Mouse (Mus musculus) embryo, embryonic 10 days (tissue): Measurements from ENCODE around the gene Eif3a.

Source experiments
- DNase-seq: peaks from one replicate; pipeline ENCODE4 v3.0.0-alpha.2; 2015; ENCODE audit warnings: low spot score

Eif3a gene

DNA sequence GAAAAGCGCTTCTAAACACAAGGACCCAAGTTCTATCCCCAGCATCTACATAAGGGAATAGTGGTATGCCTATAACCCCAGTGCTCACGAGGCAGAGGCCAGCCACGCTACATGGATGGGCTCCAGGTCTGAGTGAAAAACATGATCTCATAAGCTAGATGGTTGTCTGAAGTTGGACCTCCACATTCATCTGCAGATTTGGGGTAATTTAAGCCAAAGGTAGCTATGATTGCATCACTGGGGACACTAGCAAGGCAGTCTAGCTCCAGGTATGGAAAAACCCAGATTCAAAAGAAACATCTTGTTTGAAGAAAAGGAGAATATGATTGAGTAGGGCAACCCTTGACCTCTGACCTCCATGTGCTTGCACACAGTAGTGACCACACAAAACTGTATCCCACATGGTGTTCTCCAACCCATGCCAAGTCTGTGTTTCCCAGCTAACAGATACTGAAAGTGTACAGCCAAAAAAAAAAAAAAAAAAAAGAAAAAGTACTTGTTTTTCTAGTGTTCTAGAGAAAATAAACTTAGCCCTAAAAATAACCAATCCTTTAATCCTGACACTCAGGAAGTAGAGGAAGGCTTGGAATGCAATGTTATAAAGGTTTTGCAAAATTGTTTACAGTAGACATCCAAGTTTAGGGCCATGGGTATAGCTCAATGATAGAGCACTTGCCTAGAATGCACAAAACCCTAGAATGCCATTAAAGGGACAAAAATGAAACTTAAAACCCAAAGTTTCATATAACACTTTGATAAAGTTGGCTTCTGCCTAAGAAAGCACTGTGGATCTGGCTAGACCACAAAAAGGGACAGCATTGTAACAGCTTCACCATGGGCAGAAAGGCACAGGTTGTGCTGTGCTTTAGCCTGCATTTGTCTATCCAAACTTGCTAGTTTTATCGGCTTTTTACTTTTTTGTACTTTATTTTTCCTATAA is 31.3 kb downstream of the Eif3a start:
- DNase-seq = peak; percentile 29

DNA sequence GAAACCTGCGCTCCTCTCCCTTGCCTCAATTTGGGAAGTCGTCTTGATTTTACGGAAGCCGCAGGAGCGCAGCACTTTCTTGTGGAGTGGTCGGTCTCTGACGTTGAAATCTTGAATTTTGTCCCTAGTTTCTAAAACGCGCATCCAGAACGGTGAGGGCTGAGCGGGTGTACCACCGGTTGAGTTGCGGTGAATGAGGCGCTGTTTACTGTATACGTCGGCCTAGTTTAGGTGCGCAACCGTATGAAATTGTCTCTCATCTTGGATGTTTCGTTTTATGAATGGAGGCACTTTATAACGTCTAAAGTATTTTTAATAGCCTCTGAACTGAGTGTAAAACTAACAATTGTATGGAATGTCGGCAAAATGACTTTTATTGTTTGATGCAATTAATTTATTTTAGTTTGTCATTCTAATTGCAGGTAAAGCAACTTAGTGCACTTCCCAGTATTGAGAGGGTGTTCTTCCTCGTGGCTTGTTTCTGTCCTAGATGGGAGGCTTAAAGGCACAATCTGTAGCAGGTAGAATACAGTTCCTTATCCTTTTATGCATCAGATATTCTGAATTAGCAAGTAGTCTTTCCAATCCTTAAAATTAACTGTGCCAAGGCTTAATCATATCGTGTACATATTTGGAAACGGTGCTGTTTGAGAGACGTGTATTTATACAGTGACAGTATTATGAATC is 33.2 kb downstream of the Eif3a start:
- no peak for DNase-seq

DNA sequence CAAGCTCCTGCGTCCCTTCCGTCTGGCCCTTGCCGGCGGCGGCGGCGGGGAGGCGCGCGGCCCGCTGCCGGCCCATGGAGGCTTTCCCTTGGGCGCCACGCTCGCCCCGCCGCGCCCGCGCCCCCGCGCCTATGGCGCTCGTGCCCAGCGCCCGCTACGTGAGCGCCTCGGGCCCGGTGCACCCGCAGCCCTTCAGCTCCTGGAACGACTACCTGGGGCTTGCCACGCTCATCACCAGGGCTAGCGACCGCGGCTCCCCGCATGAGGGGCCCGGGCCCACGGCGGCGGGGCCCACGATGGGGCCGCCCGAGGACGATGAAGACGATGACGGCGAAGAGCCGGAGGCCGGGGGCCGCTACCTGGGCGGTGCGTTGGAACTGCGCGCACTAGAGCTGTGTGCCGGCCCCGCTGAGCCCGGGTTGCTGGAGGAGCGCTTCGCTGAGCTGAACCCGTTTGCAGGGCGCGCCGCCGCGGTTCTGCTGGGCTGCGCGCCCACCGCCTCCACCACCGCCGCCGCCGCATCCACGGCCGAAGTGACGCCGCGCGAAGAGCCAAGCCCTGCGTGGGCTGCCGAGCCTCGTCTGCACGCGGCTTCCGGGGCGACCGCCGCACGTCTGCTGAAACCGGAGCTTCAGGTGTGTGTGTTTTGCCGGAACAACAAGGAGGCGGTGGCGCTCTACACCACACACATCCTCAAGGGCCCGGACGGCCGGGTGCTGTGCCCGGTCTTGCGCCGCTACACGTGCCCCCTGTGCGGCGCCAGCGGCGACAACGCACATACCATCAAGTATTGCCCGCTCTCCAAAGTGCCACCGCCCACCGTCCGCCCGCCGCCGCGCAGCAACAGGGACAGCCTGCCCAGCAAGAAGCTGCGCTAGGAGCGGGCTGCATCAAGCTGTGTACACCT is 34.0 kb downstream of the Eif3a start:
- peak; percentile 61 for DNase-seq

DNA sequence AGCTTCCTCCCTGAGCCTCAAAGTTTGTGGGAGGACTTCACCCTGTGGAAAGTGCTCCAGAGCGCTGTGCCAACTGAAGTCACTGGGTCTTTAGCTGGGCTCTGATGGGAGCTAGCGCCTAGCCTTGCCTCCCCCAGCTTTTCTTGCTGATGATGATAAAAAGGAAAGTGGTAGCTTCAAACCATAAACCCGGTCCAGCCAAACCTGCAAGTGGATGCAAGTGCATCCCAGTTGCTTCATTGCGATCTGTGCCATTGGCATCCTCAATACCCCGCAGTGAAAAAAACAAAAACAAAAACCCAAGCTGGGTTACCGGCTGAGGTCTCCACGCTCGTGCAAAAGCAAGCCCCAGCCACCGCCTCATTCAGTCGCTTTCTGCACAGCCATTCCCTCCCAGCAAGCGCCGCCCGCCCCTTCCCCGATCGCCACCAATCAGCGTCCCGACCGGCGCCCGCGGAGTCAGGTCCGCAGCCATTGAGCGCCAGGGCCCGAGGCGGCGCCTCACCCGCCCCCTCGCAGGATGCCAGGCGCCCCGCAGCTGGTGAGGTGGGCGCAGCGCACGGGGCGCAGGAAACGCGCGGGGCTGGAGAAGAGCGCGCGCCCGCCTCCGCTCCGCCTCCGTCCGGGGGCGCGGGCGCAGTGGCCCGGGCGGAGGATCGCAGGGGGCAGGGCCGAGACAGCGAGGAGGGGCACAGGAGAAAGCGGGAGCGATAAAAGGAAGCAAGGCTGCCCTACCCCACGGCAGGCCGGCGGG is 34.8 kb downstream of the Eif3a start, which contains the start of gene Nanos1:
TSS of gene Nanos1 (plus strand) at position 550 of the 754 bp plus-strand sequence.
- peak; percentile 92 for DNase-seq

DNA sequence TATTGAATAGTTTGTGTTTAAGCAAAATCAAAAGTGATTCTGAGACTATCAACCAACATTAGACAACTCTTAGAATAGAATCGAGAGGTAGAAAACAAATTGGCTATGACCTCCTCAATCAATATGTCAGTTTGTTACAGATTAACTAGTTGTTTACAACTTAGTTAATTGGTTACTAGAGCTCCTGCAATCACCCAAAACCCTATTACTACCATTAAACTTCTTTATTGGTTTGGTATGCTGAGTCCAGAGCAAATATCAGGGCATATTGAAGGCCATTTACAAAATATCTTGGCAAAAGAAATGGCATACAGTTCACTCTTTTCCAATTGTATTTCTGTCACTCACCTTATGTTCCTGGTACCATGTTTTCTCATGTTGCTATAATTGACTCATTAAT is 42.7 kb downstream of the Eif3a start:
- no peak for DNase-seq

DNA sequence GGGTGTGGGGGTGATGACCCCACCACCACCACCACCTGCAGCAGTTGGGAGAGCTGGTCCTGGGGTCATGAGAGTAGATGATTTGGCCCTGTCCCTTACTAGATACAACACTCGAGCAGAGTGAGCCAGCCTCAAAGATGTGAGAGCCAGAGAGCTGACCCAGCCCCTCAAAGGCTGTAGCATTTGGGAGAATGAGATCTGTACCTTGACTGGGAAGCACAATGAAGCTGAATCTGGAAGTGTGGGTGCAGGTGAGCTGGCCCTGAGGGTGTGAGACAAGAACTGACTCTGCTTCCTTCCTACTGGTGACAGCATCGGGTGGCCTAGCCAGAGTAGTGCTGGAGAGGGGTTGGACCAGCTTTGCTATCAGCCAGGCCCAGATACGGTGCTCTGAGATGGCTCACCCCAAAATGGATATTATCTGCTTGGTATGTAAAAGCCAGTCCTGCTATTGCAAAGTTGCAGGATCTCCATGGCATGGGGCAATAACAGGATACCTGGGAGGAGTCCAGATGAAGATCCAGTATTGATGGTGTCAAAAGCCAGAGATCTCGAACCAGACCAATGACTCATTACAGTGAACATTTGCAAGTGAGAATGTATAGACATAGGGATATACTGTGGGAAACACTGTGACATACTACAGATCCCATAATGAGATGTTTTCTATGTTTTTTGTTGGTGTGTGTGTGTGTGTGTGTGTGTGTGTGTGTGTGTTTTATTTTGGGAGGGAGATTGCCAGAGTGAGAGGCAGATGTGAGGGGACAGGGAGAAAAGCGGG is 46.5 kb downstream of the Eif3a start:
- no peak for DNase-seq

DNA sequence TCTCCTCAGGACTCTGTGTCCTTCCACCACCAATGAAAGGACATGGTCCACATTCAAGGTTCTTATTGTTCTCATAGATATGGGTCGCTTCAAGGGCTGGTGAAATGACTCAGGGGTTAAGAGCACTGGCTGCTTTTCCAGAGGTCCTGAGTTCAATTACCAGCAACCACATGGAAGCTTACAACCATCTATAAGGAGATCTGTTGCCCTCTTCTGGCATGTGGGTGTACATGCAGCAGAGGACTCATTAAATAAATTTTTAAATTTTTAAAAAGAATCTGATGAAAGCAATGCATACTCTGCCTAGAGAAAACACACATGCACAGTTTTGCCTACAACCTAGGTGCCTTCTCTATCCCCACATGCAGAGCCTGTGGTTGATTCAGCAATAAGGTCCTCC is 49.9 kb downstream of the Eif3a start:
- no peak for DNase-seq

DNA sequence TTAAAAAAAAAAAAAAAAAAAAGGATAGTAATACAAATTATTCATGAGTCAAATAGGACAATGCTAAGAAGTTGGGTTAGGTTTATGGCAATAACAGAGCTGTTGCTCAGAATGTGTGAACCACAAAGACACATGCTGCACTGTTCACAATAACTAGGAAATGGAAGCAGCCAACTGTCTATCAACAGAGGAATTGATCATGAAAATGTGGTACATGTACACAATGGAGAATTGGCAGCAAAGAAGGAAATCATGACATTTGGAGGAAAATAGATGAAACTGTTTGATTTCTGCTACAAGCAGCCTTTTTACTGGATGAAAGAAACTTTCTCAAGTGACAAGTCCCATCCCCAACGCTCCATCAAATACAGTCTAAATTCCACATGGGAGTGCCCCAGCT is 58.5 kb downstream of the Eif3a start:
- no peak for DNase-seq

DNA sequence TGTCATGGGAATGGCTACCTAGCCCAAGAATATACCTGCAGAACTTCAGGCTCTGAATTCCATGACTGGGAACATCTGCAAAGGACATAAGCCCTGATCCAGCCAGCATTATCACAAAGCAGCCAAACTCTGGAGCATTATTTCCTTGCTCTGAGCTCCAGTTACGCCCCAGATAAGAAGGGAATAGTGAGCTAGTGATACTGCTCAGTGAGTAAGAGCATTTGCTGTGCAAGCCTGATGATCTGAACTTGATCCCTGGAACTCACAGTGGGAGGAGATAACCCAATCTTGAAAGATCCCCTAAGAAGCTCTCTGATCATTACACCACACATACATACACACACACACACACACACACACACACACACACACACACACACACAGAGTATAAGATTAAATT is 59.2 kb downstream of the Eif3a start:
- no peak for DNase-seq

DNA sequence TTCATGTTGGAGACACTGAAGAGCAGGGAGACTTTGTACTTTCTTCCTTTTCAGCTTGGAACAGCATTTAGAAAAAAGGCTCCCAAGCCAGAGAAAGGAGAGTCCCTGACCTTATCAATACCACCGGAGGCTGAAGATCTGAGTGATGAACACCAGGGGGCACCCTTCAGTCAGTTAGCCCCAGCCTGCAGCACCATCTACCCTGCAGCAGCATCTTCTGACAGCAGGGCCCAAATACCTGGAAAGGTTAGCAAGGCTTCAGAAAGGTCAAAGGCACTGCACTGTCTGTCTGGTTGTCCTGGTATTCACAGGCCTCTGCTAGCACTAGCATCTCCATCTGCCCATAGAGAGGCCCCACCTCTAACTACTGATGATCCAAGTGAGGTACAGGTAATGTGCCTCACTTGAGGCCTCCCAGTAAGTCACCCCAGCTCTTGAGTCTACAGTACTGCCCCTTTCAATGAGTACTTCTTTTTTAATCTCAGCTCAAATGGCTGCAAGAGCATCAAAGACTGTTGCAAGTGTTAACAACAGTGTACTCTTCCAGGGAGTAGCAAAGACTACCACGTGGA is 60.1 kb downstream of the Eif3a start:
- peak; percentile 75 for DNase-seq

DNA sequence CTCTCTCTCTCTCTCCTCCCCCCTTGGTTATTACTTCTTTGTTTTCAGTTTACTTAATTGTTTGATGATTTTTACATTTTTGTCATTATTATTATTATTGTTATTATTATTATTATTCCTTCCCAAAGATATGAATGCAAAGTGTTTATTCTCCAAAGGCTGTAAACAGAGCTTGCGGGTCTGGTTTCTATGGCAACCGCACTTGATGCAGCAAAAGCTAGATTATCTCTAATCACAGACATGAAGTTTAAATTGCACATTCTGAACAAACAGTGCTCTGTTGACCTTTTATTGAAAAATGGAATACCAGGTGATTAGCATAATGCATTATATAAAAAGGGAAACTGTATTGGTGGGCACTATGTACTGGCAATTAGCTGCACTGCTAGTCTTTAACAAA is 74.1 kb downstream of the Eif3a start:
- no peak for DNase-seq

DNA sequence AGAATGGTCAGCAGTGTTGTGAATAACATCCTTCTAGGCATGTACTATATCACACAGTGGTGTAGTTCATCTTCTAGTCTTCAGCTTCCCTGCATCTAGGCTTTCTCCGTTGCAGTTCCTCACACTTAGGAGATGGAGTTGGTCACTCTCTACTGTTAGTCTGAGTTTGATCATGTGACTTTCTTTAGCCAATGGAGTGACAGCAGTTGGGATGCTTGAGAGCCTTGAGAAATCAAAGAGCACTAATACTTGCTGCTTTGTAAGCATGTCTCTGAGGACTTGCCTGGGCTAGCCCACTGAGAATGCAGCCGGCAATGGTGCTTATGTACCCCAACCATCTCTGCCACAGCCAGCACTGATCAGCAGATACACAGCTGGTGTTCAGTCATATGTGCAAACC is 77.9 kb downstream of the Eif3a start:
- DNase-seq = no peak
